Mouse (Mus musculus) testis, adult 2 months (tissue): Measurements from ENCODE around the gene Khk.

Experiments used
- CTCF ChIP-seq: fragments of 200-500 bp; IDR thresholded peaks from 2 replicates; pipeline ENCODE4 v1.5.1; 2012; ENCODE audit warnings: low read depth, mild to moderate bottlenecking, inconsistent platforms, low read length, moderate library complexity; ENCODE audit not compliant: control insufficient read depth, insufficient read depth, insufficient replicate concordance
- POLR2A ChIP-seq: fragments of 200-500 bp; IDR thresholded peaks from 2 replicates; pipeline ENCODE4 v1.6.1; 2012; ENCODE audit warnings: low read depth, mild to moderate bottlenecking, inconsistent platforms, low read length, moderate library complexity; ENCODE audit not compliant: control insufficient read depth

GRCm38 (mm10) chr5:30915456-30915855 is 5.8 kb upstream of the Khk start:
- TF ChIP-seq CTCF: no peak
- TF ChIP-seq POLR2A: no peak
